ENCODE assay signal across 20 mouse cellular contexts in the genomic region with DNA sequence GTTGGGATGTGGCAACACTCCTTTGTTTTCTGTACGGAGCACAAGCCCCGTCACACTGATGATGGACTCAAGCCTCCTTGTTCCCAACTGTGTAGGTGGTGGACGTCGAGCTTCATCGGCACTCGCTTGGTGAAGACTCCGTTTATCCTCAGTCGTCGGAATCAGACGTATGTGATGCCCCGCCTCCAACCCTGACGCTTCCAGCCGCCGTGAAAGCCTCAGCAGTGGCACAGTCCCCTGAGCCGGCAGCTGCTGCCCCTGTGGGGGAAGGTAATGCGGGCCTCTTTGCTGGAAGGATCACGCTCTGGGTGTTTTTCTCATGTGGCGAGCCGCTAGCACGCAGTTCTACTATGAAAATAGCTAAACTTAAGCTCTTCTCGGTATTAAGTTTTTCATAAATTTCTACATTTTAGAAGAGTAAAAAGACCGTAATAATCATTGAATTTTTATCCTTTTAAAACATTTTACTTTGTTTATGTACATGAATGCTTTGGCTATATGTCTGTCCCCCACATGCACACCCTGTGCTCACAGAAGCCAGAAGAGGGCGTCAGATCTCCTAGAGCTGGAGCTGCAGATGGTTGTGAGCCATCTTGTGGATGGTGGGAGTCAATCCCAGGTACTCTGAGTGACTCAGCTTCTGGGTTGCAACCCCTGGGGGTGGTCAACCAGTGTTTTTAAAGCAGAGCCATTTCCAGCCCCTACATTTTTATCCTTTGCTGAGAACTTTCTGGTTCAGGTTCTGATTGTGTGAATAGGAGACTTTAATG. TPM values are rescaled to one million over a fixed set of nuclear protein-coding genes. Genes with fewer than 3 reads are reported as not detected.
DNase-seq lines count a peak whose midpoint lies in the region; ATAC-seq and TF ChIP-seq lines count a peak whose summit lies in the region.
"Had no signal": no experiment of that assay in that cellular context is flagged by ENCODE, and none has a peak within 500 bp of the region (broad histone marks: within the 10 kb centered on the region; RNA-seq: fewer than 3 reads in every experiment).

No protein-coding gene starts in this region.

- H3K4me3 ChIP-seq in heart, postnatal 0 days (ENCODE audit: low read depth, low read length) = no peak overlapping the region
- no peak overlapping the region for H3K4me3 ChIP-seq in lung, postnatal 0 days (ENCODE audit: low read depth, low read length)
- H3K4me3 ChIP-seq in layer of hippocampus, adult 2 months = no peak overlapping the region
- H3K4me3 ChIP-seq: gastrocnemius, adult 2 months; heart, embryonic 12.5 days; limb, embryonic 13.5 days; liver, embryonic 15.5 days had no signal

- no peak for DNase-seq in heart, postnatal 0 days (ENCODE audit: low spot score)
- DNase-seq in heart, adult 11 months = no peak
- no peak for DNase-seq in lung, postnatal 0 days (ENCODE audit: low spot score)
- DNase-seq in lung, adult 18-20 months = no peak
- DNase-seq in R1 (ENCODE audit: low read depth, low spot score) = peak; percentile 74
- no peak for DNase-seq in layer of hippocampus, adult 2 months (ENCODE audit: low spot score in 2 of 2)
- no peak for DNase-seq in cerebellum, adult 8-10 months
- DNase-seq: adrenal gland, postnatal 36 days; cerebellum, adult 11-12 months; cerebellum, postnatal 14 days; gastrocnemius, adult 2 months; heart, postnatal 14 days; kidney, adult 8-10 months; kidney, postnatal 14 days; lung, postnatal 10 days had no signal

- H3K36me3 ChIP-seq in heart, postnatal 0 days (replicated peaks; ENCODE audit: control insufficient read depth, insufficient read depth, low read length) = peaks cover 55% of the 10 kb centered on the region
- peaks cover 25% of the 10 kb centered on the region for H3K36me3 ChIP-seq in lung, postnatal 0 days (ENCODE audit: insufficient read depth, low read length)

- no peak overlapping the region for H3K27ac ChIP-seq in heart, postnatal 0 days (ENCODE audit: low read depth)
- H3K27ac ChIP-seq in lung, postnatal 0 days (ENCODE audit: low read length) = no peak overlapping the region
- no peak overlapping the region for H3K27ac ChIP-seq in layer of hippocampus, adult 2 months
- H3K27ac ChIP-seq: gastrocnemius, adult 2 months; limb, embryonic 13.5 days; liver, embryonic 15.5 days had no signal

- no peaks in the 10 kb centered on the region for H3K4me1 ChIP-seq in heart, postnatal 0 days (ENCODE audit: control insufficient read depth, insufficient read depth)
- H3K4me1 ChIP-seq in lung, postnatal 0 days (ENCODE audit: insufficient read depth, low read depth, low read length) = no peaks in the 10 kb centered on the region
- H3K4me1 ChIP-seq: heart, embryonic 12.5 days; limb, embryonic 13.5 days; liver, embryonic 15.5 days had no signal

- H3K9ac ChIP-seq in heart, postnatal 0 days (replicated peaks; ENCODE audit: low read depth, low read length) = no peak overlapping the region
- H3K9ac ChIP-seq in lung, postnatal 0 days (replicated peaks; ENCODE audit: low read depth) = no peak overlapping the region
- H3K9ac ChIP-seq: heart, embryonic 12.5 days; limb, embryonic 13.5 days; liver, embryonic 15.5 days had no signal

- TF ChIP-seq CTCF in heart, postnatal 0 days (IDR thresholded peaks at IDR 0.05; ENCODE audit: low read depth) = 0 out of 2 replicates have a peak, but pooled peaks have one; percentile 15
- TF ChIP-seq CTCF in lung, postnatal 0 days (IDR thresholded peaks at IDR 0.05) = peak; percentile 29; the same call in 1 of the 2 replicates
- no peak; the same call in none of the 2 replicates for TF ChIP-seq CTCF in layer of hippocampus, adult 2 months (conservative IDR thresholded peaks at IDR 0.05)

- no peak for ATAC-seq in heart, postnatal 0 days (ENCODE audit: insufficient read depth, low read depth)
- no peak for ATAC-seq in lung, postnatal 0 days
- ATAC-seq: CD4-positive, CD25-positive, alpha-beta regulatory T cell, adult 4 months had no signal

- TF ChIP-seq EP300 in heart, postnatal 0 days (IDR thresholded peaks at IDR 0.05; ENCODE audit: low read depth) = no peak
- TF ChIP-seq EP300 in lung, postnatal 0 days (IDR thresholded peaks at IDR 0.05) = no peak

- H3K4me2 ChIP-seq in heart, postnatal 0 days (ENCODE audit: low read depth, low read length) = no peak overlapping the region
- H3K4me2 ChIP-seq in lung, postnatal 0 days (replicated peaks; ENCODE audit: low read depth, low read length) = no peak overlapping the region
- H3K4me2 ChIP-seq: heart, embryonic 12.5 days; limb, embryonic 13.5 days; liver, embryonic 15.5 days; midbrain, embryonic 11.5 days had no signal

- H3K27me3 ChIP-seq in heart, postnatal 0 days (ENCODE audit: control insufficient read depth, insufficient read depth, low read length) = no peaks in the 10 kb centered on the region
- H3K27me3 ChIP-seq in lung, postnatal 0 days (replicated peaks; ENCODE audit: insufficient read depth, low read length) = no peaks in the 10 kb centered on the region
- H3K27me3 ChIP-seq: heart, embryonic 12.5 days; limb, embryonic 13.5 days; liver, embryonic 15.5 days had no signal

- WGBS in heart, postnatal 0 days = 83% methylated on average over 23 of the region's 23 CpGs
- 79% methylated on average over 23 of the region's 23 CpGs for WGBS in lung, postnatal 0 days

- H3K9me3 ChIP-seq in heart, postnatal 0 days (replicated peaks; ENCODE audit: control insufficient read depth, low read length) = no peaks in the 10 kb centered on the region
- H3K9me3 ChIP-seq in lung, postnatal 0 days (ENCODE audit: low read length) = no peaks in the 10 kb centered on the region
- H3K9me3 ChIP-seq: heart, embryonic 12.5 days; limb, embryonic 13.5 days; liver, embryonic 15.5 days had no signal

RNA-seq across cellular contexts. Expression of a gene that starts 38.7 kb away (rescaled TPM):
- total RNA-seq in heart, postnatal 0 days (2014; rRNA removed; ENCODE audit: low replicate concordance) = 27.8 and 51.9 TPM in 2 replicates
- 5.3 and 5.8 TPM in 2 replicates for polyA plus RNA-seq in heart, postnatal 0 days (2015; fragmentation: Nextera tagmentation; extraction: Ambion mirVana)
- 6.4 and 7.8 TPM in 2 replicates for polyA plus RNA-seq in lung, postnatal 0 days (2015; fragmentation: Nextera tagmentation; extraction: Ambion mirVana)
- total RNA-seq in layer of hippocampus, adult 2 months (2021) = 10 to 100 TPM; 38.7 to 42.3 TPM
